Mouse (Mus musculus) cerebral cortex, adult 2 months (tissue): ENCODE measurements around the gene Zrsr1.

Experiments used
- WGBS: fragments of 180-500 bp; shearing (Covaris S2); methylation state at CpG from one replicate; pipeline ENCODE4 v1.1.7; 2018; 5-methylcytosine and 5-hydroxymethylcytosine counted together

The Zrsr1 gene

DNA sequence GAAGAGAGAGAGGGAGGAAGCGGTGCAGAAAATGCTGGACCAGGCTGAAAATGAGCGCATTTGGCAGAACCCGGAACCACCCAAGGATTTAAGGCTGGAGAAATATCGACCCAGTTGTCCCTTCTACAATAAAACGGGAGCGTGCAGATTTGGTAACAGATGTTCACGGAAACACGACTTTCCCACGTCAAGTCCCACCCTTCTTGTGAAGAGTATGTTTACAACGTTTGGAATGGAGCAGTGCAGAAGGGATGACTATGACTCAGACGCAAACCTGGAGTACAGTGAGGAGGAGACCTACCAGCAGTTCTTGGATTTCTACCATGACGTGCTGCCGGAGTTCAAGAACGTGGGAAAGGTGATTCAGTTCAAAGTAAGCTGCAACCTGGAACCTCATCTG is 1.8 kb downstream of the Zrsr1 start:
- 37% methylated on average over 14 of the region's 14 CpGs for WGBS

DNA sequence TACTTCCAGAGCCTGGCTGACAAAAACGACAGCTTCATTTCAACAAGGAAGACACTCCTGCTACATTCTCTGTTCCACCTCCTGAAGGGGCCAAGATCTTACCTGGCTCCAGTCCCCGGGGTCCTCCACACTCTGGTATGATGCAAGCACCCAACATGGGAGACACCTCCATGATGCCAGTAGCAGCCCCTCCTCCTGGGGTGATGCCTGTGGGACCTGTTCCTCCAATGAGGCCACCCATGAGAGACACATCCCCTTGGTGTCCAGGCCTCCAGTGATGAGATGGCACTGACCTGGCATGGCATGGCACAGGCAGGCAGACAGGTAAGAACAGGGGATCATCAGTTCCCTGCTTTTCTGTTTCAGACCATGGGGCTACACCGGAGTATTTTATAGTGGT is 6.4 kb downstream of the Zrsr1 start:
- WGBS: 67% methylated on average over 3 of the region's 3 CpGs

DNA sequence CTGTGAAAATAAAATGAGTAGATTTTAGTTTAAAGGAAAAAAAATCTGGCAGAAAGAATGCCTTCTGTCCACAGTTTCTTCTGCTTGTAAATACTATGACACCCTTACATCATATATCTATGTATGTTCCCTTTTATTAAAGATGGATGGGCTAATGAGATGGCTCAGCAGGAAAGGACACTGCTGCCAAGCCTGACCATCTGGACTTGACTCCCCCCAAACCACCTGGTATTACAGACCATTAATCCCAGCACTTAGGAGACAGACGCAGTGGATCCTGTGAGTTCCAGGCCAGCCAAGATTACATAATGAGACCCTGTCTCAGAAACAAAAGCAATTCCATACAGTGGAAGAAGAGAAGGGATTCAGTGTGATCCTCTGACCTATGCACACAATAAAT is 6.9 kb downstream of the Zrsr1 start:
- WGBS: 29% methylated on average over 1 of the region's 1 CpGs

DNA sequence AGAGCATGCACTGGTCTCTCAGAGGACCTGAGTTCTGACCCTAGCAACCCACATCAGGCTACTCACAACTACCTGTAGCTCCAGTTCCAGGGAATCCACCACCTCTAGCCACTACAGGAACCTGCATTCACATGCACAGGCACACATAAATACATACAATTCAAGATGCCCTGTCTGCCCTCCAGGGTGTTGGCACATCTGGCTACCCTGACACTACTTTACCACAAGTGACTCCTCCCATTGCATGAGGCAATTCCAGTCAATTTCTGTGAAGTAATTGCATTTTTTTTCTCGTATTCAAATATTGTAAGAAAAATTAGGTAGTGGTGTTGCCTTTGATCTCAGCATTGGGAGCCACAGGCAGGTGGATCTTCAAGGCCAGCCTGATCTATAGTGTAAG is 7.4 kb downstream of the Zrsr1 start:
- 73% methylated on average over 1 of the region's 1 CpGs for WGBS

DNA sequence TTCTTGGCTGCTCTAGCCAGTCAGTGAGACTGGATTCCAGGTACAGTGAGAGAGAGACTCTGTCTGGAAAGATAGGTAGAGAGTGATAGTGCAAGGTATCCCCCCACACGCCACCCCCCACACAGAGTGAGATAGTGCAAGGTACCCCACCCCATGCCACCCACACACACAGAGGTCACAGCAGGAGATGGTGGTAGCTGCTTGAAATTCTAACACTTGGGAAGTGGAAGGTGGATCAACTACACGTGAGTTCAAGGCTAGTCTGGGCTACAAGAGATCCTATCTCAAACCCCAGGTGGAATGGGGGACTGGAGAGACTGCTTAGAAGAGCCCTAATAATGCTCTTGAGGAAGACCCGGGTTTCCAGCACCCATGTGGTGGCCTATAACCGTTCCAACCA is 9.2 kb downstream of the Zrsr1 start:
- WGBS: 51% methylated on average over 4 of the region's 4 CpGs

DNA sequence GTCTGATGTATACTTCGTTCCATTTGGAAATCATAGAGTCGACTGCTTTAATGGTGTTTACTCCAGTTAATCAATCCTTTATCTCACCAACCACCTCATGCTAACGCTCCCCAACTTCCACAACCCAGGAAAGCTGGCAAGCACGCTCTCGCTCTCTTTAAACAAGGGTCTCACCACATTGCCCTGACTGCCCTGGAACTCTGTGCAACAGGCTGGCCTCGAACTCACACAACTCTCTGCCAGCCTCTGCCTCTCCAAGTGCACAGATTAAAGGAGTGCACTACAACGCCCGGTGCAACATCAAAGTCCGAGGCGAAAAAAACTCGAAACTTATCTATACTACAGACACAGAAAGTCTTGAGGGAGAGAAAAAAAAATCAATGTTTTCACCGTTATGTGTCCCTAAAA is 9.7 kb downstream of the Zrsr1 start:
- 2% methylated on average over 12 of the region's 12 CpGs for WGBS

DNA sequence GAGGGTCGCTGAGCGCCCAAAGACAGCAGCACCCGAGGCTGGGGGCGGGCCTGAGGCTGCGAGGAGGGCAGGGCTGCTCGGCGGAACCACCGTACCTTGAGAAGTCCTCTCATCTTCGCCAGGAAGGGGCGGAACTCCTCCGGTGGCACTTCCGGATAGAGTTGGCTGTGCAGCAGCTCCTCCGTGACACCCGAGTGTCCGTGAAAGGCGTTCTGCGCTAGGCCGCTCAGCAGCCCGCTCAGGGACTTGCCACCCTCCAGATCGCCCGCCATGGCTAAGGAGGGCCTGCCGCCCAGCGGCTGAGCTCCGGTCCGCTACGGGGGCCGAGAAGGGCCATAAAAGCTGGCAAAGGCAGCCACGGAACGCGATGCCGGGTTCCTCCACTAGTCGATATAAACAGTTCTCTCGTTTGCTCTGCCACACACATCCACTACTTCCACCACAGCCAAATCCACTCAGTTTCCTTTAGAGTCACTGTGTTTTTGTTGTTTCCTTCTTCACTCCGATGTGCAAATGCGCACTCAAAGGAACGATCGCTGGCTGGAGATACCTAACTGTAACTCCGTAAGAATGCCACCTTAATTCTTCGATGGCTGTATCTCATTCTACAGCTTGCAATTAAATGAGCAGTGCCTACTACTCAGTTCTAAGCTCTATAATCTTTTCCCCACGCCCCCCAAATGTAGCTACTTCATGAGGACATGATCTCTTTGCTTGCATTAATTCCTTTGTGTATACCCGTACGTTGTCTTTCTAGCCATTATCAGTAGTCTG is 10.4 kb downstream of the Zrsr1 start, which contains the start of the genes Gm28048 and Commd1:
Gm28048 (minus strand) TSS at position 107 of the 774 bp plus-strand sequence.
Commd1 (minus strand) TSS at position 399 of the 774 bp plus-strand sequence.
- WGBS: under 1% methylated on average over 42 of the region's 42 CpGs

DNA sequence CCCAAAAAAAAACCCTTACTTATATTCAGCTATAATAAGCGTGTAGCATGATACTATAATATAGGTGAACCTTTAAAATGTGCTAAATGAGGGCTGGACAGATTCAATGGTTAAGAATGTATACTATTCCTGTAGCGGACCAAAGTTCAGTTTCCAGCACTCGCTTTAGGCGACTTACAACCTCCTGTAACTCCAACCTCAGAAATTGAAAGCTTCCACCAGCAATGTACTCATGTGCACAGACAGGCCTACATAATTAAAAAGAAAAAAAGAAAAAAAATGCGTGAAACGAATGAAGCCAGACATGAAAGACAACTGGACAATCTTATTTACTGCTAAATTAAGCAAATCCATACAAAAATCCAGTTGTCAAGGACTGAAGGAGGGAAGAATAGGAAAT is 11.0 kb downstream of the Zrsr1 start:
- 73% methylated on average over 6 of the region's 6 CpGs for WGBS

DNA sequence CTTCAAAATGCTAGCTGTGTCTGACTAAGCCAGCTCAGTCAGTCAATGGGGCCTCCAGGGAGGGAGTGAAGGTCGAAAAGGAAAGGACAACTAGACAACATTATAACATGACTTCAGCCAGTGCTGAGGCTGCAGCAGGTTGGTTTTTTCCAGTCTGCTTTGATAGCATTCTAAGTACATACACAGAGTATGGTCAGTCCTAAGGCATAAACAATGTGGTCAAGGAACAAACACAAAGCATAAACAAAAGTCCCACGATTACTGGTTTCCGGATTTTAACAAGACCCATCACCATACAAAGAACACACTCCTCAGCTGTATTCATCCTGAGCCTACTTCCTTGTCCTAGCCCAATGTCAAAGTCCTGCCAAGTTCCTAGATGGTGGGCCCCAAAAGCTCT is 13.7 kb downstream of the Zrsr1 start:
- 79% methylated on average over 3 of the region's 3 CpGs for WGBS

DNA sequence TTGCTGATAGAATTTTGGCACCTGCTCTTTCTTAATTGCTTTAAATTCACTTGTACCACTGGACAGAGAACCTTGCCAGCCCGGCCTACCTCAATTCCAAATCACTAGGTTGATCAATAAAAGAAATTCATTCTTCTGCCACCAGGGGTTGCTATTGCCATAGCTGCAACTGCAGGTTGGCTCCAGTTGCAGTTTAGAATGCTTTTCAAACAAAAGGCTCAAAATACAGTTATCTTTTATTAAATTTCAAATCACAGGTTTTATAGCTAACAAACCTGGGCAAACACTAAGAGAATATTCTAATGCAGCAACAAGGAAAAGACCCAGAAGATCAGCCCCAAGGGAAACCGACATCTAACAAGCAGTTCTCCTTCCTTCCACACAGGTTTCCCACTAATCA is 15.6 kb downstream of the Zrsr1 start:
- whole genome bisulfite sequencing: 30% methylated on average over 2 of the region's 2 CpGs

DNA sequence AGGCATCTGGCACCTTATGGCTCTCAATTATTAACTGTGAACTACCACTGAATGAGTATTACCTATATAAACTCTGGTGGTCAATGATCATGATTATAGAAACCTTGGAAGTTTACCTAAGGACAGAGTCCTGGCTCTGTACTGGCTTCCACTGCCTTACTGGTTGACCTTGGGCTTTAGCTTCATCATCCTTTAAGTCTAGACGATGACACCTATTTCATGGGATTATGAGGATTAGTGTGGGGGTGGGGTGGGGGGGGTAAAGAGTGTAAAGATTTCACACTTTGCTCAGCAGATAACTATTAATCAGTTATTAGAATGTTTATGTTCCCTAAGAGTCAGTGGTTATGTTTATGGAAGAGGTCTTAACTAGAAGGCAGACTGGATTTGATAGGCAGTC is 18.0 kb downstream of the Zrsr1 start:
- 53% methylated on average over 1 of the region's 1 CpGs for WGBS

DNA sequence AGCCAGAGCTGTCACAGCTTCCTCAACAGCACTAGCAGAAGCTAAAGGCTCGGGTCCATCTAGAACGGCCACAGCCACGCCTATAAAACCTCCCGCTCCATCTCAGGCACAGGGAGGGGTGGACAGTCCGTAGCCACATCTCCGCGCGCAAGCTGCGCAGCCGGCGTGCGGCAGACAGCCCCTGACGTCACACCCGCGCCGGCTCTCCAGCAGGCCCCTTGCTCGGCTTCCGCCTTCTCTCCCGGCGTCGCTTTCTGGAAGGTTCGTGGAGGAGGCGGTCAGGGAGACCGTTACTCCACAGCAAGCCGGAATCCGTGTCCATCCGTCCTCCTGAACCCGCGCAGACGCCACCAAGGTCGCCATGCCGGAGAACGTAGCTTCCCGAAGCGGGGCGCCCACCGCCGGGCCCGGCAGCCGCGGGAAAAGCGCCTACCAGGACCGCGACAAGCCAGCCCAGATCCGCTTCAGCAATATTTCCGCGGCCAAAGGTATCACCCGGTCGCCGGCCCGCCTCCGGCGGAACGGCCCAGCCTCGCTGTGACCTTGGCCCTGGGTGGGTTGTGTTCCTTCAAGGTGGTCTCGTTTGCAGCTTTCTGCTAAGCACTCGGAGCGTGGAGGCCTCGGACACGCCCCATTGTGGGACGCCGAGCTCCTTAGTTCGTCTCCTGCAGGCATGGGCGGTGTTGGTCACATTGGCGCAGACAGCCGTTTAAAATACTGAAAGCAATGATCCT is 18.8 kb downstream of the Zrsr1 start, which contains the start of gene Cct4:
Cct4 (plus strand) TSS at position 127 of the 734 bp plus-strand sequence.
- WGBS: under 1% methylated on average over 66 of the region's 66 CpGs

DNA sequence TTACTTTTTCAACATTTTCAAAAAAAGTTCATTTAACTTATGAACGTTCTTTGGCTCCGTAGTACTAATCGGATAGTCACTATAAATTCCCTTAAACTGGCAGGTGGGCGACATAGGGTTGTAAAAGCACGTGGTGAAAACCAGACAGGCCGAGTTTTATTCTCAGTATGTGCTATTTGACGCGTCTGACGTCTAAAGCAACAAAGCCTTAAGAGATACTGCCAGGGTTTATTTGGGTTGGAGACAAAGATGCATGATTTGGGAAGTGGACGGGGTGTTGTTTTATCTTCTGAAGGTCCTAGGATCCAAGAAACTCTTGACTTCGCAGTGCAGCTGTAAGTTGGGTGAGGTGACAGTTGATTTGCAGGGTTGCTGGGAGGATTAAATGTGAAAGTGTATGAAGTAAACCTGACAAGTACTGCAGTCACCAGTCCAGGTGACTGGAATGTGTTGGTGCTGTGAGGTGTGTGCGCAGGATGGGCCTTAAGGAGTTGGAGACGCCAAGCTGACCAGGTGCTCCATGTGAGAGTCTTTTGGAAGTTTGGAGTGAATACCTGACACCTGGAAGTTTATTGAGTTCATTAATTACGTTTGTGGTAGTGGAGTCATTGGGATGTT is 19.5 kb downstream of the Zrsr1 start:
- WGBS: 8% methylated on average over 14 of the region's 14 CpGs

DNA sequence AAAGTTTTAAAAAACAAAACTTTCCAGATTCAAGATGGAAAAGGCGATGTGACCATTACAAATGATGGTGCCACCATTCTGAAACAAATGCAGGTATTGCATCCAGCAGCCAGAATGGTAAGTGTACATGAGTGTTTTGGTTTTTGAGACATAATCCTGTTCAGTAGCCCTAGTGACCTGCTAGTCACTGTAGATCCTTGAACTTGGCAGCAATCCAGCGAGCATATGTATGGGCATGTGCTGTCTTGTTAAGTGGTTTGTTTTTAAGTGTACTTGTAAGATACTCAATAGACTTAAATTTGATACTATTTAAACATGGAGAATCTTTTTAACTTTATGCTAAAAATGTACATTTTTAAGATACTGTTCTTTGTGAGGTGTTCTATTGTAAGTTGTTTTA is 22.5 kb downstream of the Zrsr1 start:
- WGBS: 82% methylated on average over 2 of the region's 2 CpGs

DNA sequence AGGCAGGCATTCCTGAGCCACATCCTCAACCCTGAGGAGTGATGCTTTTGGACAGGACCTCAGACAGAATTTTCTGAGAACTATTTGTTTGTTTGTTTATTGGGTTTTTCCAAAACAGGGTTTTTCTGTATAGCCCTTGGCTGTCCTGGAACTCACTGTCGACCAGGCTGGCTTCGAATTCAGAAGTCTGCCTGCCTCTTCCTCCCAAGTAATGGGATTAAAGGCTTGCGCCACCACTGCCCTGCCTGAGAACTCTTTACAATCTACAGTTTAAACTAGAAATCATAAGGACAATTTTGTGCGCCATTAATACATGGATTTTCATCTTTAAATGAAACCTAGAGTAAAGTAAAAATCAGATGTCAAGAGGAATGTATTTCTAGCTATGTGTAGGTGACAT is 23.7 kb downstream of the Zrsr1 start:
- WGBS: 93% methylated on average over 4 of the region's 4 CpGs

DNA sequence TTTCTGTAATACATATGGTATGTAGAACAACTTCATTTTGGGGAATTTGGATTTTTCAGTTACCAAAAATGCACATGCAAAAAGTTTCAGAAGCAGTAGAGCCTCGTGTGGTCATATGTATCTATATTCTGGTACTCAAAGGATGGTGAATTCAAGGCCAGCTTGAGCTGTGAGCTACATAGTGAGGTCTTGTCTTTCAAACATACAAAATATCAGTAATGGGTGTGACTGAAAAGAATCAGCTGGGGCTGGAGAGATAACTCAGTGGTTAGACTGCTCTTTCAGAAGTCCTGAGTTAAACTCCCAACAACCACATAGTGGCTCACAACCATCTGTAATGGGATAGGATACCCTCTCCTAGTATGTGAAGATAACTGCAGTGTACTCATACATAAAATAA is 26.5 kb downstream of the Zrsr1 start:
- 43% methylated on average over 1 of the region's 1 CpGs for WGBS

DNA sequence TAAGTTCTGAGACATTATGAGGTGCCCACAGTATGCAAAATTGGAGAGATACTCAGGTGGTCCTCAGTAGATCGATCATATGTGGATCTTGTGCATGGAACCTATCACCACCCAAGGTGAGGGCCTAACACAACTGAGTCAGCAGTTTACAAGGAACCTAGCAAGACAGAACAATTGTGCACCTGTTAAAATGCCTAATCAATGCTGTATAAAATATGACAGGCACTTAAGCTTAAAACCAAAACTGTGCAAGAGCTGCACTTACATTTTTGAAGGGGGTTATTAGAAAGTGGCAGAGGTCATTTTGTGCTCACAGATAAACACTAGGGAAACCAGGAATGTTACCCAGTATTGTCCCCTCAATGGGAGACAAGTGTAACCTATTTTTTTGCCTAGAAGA is 33.5 kb downstream of the Zrsr1 start:
- 96% methylated on average over 1 of the region's 1 CpGs for WGBS

DNA sequence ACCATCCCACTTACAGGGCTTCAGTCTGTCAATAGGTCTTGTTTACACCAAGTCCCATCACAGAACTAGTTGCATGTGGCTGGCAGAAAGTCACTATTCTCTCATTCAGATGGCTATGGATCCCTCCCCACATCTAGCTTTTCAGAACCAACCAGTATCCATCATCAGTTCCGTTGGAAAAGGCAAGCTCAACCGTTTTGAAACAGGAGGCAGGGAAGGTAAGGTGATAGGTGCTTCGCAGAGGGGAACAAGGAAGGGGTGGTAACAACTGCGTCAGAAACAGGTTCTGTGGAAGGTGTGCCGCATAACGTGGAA is 35.3 kb downstream of the Zrsr1 start:
- WGBS: 5% methylated on average over 6 of the region's 6 CpGs

DNA sequence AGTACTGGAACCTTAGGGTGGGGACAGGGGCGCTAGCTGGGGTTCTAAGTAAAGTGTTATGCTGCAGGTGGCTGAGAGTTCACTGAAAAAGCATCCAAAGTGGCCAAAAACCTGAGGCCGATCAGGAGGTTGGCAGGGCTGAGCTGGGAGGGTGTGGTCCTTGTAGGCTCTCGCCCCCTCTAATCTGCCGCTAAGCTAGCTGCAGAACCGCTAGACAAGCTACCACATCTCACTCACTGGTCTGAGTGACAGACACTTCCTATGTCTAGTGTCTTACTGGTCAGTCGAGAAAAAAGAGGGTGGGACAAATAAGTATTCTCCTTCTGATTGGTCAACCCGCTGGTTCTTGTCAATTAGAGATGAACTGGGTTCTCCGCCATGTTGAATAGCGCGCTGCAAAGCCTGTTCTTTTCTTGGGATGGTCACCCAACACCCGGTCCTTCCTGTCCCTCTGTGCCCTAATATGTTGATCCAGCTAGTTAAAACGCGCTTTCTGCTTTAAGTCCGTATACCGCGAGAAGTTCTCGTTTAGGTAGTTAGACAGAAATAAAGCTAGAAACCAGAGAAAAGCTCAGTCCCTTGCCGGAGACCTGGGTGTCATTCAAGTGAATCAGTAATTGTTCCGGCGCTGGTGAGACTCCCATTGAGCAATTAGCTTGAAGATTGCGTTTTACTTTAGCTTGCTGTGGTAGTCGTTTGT is 35.8 kb downstream of the Zrsr1 start, which contains the start of gene Fam161a:
Fam161a (plus strand) TSS at position 51 of the 700 bp plus-strand sequence.
- 2% methylated on average over 22 of the region's 22 CpGs for WGBS

DNA sequence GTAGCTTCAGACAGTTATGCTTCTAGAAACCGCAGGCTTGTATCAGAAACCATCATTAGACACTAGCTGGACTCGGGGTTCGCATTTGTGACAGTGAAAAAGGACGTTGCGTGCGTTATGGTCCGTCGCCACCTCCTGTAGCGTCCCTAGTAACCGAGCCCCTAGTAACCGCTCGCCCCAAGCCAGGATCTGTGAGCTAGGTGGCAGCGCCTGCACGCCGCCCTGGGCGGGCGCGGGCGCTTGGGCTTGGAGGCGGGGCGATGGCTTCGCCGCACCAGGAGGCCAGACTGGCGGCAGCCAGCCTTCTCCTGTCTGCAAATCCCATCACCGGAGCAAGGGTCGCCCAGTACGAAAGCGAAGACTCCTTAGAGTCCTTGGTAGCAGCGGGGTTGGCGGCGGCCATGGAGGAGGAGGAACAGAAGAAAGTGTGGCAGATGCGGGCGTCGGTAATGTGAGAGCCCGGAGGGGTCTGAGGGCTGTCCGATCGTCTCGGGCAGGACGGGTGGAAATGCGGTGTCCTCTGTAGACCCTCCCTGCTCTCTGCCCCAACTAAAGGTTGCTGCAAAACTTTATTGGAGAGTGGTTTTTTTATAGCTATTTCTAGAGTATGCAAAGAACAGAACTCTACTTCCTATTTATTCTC is 36.5 kb downstream of the Zrsr1 start:
- 1% methylated on average over 40 of the region's 40 CpGs for WGBS

DNA sequence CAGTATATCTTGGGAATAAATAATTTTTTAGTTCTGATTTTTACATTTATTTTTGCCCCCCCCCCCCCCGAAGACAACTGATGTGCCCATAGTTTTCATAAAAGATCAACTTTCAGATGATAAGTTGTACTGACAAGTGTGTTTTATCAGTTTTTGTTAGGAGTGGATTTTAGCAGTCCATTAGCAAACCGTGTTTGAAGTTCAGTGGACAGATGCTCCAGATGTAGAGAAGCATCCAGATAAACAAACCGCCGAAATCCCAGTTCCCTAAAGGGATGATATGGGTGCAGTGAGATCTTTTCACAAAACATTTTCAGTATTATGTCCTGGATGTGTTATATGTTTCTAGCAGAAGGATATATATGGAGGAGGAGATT is 37.0 kb downstream of the Zrsr1 start:
- WGBS: 21% methylated on average over 4 of the region's 4 CpGs

DNA sequence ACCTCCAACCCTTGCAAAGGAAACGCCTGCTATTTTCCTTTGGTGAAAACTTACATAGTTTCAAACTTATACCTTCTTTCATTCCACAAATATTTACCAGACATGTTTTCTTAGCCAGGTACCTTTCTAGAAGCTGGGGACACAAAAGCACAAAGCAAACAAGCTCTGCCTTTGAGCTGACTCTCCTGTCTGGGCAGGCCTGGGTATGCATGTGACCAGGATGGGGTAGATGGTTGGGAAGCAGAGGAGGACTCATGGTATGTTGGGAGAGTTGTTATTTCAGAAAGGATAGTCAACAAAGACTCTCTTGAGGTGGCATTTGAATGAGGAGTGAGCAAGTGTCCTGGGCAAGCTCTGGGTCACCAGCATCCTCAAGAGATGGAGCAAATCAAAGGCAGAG is 41.3 kb downstream of the Zrsr1 start:
- WGBS: 90% methylated on average over 1 of the region's 1 CpGs
